Comparison of ENCODE assay signal across 8 mouse cellular contexts in genomic region chr6:89362281-89363106, GRCm38 (mm10). TPM values are rescaled to one million over a fixed set of nuclear protein-coding genes. Genes with fewer than 3 reads are reported as not detected.
DNase-seq lines count a peak whose midpoint lies in the region; ATAC-seq lines count a peak whose summit lies in the region.

Gene Plxna1 (minus strand): TSS chr6:89362620.

- H3K27me3 ChIP-seq in erythroblast, embryonic 14.5 days (ENCODE audit: control insufficient read depth): peaks cover 26% of the 10 kb centered on the region

- no peaks in the 10 kb centered on the region; the same call in 1 of the 2 replicates for H3K36me3 ChIP-seq in erythroblast, embryonic 14.5 days (ENCODE audit: control insufficient read depth)

- H3K4me1 ChIP-seq in erythroblast, embryonic 14.5 days (ENCODE audit: control insufficient read depth): peaks cover 48% of the 10 kb centered on the region

- H3K4me3 ChIP-seq in erythroblast, embryonic 14.5 days (replicated peaks): peak within 1 kb of the TSS; percentile 73

- peak; percentile 74 for DNase-seq in cerebellum, adult 8-10 months
- DNase-seq in frontal cortex, adult 2 months (ENCODE audit: extremely low spot score in 1 of 2, low spot score in 1 of 2): no peak
- DNase-seq in layer of hippocampus, postnatal 25 days (ENCODE audit: extremely low spot score in 1 of 2, low spot score in 1 of 2): peak; percentile 49 to 51
- DNase-seq in lung, postnatal 36 days: peak; percentile 61
- DNase-seq in right cerebral cortex, postnatal 14 days: peak; percentile 60

- no peaks in the 10 kb centered on the region for H3K9me3 ChIP-seq in erythroblast, embryonic 14.5 days (ENCODE audit: control insufficient read depth, low read length)

- ATAC-seq in erythroblast, adult 5-6 weeks (replicated peaks; ENCODE audit: low FRiP score, poor library complexity, severe bottlenecking): no peak
- ATAC-seq in hematopoietic stem cell, adult 5-6 weeks (replicated peaks in 1 of 2; ENCODE audit: insufficient read depth in 1 of 2, low FRiP score in 2 of 2, low TSS enrichment in 1 of 2, low read depth in 1 of 2, poor library complexity in 2 of 2, severe bottlenecking in 2 of 2): peak in 1 of 2 experiments; percentile 23; a peak in 1 of 4 replicates

RNA-seq across cellular contexts. Expression of gene Plxna1, which starts in this region (rescaled TPM):
- 0.04 and 0.07 TPM in 2 replicates for polyA plus RNA-seq in erythroblast, embryonic 14.5 days (2012)
- total RNA-seq in erythroblast, adult 5-6 weeks (2015; ENCODE audit: low replicate concordance): 1.3 and 1.7 TPM in 2 replicates
- total RNA-seq in erythroblast, adult 5-6 weeks (2017; ENCODE audit: low replicate concordance): 0.68 and 0.84 TPM in 2 replicates
- polyA plus RNA-seq in frontal cortex, adult 2 months (2012; rRNA removed): 30.0 and 36.6 TPM in 2 replicates
- 9.0 and 14.0 TPM in 2 replicates for total RNA-seq in hematopoietic stem cell, adult 5-6 weeks (2017)
- 100 to 1,000 TPM; 120 to 129 TPM for total RNA-seq in layer of hippocampus, postnatal 25 days (2021)

Comparison
In these comparisons a context has a peak if more than half of its experiments do, and no peak if none do; other contexts are left out.
1. RNA of gene Plxna1 (polyA plus RNA-seq): 30.0 to 36.6 TPM in frontal cortex, adult 2 months; 0.04 to 0.07 TPM in erythroblast, embryonic 14.5 days; every median in the first group is over 10 times any median in the second.
2. DNase-seq: peak in cerebellum, adult 8-10 months (single experiment), layer of hippocampus, postnatal 25 days (2 of 2), lung, postnatal 36 days (single experiment) and right cerebral cortex, postnatal 14 days (single experiment); none in frontal cortex, adult 2 months (0 of 2).